Mouse (Mus musculus): Measurements from ENCODE around the gene Cops8.

Cops8 gene

DNA sequence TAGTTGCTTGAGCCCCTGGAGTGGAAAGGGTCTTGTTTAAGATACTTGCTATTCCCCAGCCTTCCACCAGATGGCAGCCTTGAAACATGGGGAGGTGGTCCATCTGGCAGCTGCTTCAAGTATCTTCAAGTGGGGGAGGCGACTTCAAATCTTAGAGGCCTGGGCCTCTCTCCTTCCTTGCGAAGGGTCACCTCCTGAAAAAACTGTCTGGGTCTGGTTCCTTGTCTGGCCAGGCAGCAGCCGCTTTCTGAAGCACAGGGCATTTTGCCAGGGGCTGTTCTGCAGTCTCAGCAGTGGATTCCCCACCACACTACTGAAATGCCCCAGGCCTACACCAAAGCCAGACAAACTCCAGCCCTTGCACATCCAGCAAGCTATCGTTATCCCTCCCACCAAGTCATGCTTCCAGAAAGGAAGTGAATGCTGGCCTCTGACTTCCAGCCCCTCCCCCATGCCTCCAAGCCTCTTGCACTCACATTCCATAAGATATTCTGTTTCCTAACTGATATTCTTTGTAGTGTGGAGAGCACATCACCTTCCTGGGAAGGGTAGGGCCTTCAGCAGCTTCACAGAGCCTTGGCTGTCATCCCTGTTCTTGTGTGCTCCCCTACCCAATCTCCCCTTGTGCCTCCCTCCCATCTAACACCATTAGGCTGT lies 48.1 kb downstream of the Cops8 start:
- in situ Hi-C loops (cut with MboI, MseI), result loop anchor here (5.0 kb wide), 1 partner anchor 306 kb away; no protein-coding TSS in a partner anchor

- in situ Hi-C loops (cut with MboI, MseI), result loop anchor here (5.0 kb wide), 1 partner anchor 306 kb away; no protein-coding TSS in a partner anchor
Observed at GRCm38 (mm10) chr1:90651781-90652180, 49.0 kb downstream of the Cops8 start.

DNA sequence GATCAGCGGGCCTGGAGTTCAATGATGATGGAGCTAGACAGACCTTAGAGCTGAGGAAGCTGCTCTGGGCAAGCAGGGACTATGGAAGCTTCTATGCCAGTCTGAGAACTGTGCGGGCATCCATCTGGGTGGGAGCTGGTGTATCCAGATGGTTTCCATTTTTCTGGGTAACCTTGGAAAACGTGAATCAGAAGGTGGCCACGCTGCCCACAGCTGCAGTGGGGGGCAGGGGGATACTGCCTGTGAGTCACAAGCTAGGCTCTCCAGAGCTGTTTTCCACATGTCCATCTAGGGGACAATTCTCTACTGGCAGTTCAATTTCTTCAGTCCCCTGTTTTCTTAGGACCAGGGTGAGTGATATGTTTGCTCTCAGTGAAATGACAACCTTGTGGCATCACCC lies 49.8 kb downstream of the Cops8 start:
- in situ Hi-C loops (cut with MboI, MseI), result loop anchor here (5.0 kb wide), 1 partner anchor 305 kb away; no protein-coding TSS in a partner anchor

GRCm38 (mm10) chr1:90656492-90657245 lies 53.9 kb downstream of the Cops8 start:
- in situ Hi-C loops (cut with MboI, MseI), result no loop called here

- in situ Hi-C loops (cut with MboI, MseI), result no loop called here
Observed at GRCm38 (mm10) chr1:90657292-90658050, 54.7 kb downstream of the Cops8 start.

DNA sequence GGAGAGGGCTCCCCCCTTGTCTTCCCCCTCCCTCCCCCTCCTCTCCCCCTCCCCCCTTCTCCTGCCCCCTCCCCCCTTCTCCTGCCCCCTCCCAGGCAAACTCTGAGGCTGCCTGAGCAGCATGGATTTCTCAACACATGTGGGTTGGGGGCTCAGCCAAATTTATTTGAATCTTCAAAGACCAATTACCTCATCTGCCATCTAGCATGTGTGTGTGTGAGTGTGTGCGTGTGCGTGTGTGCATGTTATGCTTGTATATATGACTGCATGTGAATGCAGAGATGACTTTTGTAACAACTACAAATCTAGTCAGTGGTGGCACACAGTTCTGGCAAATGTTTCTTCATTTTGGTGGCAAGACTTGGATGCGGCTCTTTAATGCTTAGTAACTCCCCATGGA lies 55.8 kb downstream of the Cops8 start:
- in situ Hi-C loops (cut with MboI, MseI), result no loop called here

- in situ Hi-C loops (cut with MboI, MseI), result no loop called here
Observed at GRCm38 (mm10) chr1:90660150-90660549, 57.4 kb downstream of the Cops8 start.

DNA sequence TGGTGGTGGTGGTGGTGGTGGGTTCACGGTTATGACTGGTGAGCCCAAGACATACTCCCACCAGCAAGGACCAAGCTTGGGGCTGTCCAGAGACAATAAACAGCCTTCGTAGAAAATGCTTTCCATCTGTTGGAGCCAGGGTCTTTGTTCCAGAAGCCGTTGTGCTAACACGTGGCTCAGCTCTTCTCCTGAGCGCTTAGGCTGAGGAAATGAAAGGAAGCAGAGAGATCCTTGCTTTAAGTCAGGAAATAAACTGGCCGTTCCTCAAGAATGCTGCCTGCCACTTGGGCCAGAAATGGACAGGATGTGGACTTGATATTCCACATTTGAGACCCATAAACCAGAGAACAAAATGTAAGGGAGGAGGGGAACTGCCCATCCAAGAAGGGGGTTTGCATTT lies 59.7 kb downstream of the Cops8 start:
- in situ Hi-C loops (cut with MboI, MseI), result no loop called here
